Mouse (Mus musculus): ENCODE results near the gene Coro6.

DNA sequence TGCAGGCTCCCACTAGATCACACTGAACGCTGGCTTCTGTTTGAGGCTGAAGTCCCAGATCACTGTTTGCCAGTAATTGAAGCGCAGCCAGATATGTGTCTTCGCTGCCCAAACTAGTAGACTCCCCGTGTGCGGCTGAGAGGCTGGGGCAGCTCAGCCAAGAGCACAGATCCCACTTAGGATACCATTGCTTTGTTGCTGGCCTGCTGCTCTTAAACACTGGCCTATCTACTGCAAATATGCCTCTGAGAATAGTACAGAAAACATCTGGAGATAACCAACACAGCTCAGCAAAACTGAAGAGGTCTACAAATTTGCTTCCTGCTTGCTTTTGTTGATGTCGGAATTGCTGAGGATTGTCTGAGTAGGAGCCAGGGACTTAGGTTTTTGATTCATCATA is 5.3 kb upstream of the Coro6 start:
- no peak for TF ChIP-seq CTCF (IDR thresholded peaks at IDR 0.05; ENCODE audit: extremely low read depth, insufficient read length, insufficient replicate concordance, low read depth, low read length)
- no peak for TF ChIP-seq POLR2A (IDR thresholded peaks at IDR 0.05; ENCODE audit: low read depth, low read length)

Measured in small intestine, adult 2 months (tissue).